Mouse (Mus musculus) erythroblast, adult 5-6 weeks (primary cell): ENCODE data around the gene Defb48. TPM values are rescaled to one million over a fixed set of nuclear protein-coding genes. Genes with fewer than 3 reads are reported as not detected.

Experiments used
- ATAC-seq: replicated peaks from 2 replicates; pipeline ENCODE4 v1.8.0; 2016; ENCODE audit warnings: moderate number of reproducible peaks, mild to moderate bottlenecking, moderate TSS enrichment, inconsistent platforms; ENCODE audit not compliant: poor library complexity, low FRiP score, severe bottlenecking
- total RNA-seq, 2 experiments: library from RNA; stranded (forward) in 1 of 2; stranded (reverse) in 1 of 2; fragments of 150-400 nt in 1 of 2; fragments of 200-764, 138-1000 nt in 1 of 2; gene quantifications; 2 replicates each; pipeline versions ENCODE4 v1.2.3 to v1.2.4; 2015 to 2017; ENCODE audit warnings: low replicate concordance in 2 of 2

Gene Defb48
- not detected in 2 replicates for total RNA-seq (2015; ENCODE audit: low replicate concordance)
- total RNA-seq (2017; ENCODE audit: low replicate concordance), result not detected in 2 replicates

- no peak for ATAC-seq
Measured at GRCm38 (mm10) chr14:62984410-62984809, at the start of gene Defb48. Gene Defb48, minus strand, starts transcription at chr14:62984510.

GRCm38 (mm10) chr14:63020524-63021156, 36.3 kb upstream of the Defb48 start:
- ATAC-seq, result no peak

DNA sequence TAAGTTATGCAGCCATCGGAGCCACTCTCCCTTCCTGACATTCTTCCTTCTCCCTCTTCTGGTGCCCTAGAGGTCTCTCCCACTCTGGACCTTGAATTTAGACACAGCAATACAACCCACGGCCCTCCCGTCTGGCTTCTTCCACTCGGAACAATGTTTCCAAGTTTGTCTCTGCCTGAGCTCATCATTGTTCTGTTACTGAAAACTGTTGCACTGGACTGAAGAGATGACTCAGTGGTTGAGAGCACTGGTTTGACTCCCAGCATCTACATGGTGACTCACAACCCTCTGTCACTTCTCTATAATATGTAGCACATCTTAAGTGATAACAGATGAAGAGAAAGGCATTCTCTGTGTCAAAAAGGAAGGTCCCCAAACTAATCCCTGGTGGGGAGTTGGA, 30.4 kb upstream of the Defb48 start:
- ATAC-seq, result no peak

GRCm38 (mm10) chr14:63013082-63013481, 28.8 kb upstream of the Defb48 start:
- ATAC-seq, result no peak

DNA sequence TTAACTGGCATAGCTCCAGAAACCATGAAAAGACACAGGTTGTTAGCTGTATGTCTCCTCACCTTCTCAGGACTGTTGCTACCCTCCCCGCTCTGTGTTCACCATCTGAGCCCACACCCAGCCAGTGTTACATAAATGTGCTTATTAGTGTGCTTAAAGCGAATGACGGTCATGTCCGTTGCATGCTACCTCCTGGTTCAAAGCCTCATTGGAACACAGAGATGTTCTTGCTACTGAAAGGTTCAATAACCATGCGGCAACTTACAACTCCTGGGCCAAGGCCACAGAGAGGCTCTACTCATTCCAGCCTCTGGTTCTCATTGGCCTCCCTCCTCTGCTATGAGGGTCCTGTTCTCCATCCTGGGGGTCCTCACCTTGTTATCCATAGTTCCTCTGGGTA, 27.2 kb upstream of the Defb48 start, which contains the start of gene Defb43:
Defb43 (plus strand) TSS at position 301 of the 400 bp plus-strand sequence.
- no peak for ATAC-seq

DNA sequence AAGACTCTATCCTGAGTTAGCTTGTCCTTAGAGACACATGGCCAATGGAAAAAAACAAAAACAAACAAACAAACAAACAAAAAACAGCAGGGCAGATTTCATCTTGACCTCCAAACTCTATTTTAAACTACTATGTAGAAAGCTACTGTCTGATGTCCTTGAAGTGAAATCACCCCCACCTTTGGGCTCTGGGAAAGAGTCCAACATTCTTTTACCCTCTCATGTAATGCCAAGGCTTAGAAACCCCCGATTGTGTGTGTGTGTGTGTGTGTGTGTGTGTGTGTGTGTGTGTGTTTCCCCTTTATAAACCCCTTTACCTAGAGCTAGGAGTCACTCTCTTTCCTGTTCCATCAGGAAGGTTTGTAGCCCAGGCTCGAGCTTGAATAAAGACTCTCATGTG, 18.3 kb upstream of the Defb48 start:
- no peak for ATAC-seq

- no peak for ATAC-seq
Measured at GRCm38 (mm10) chr14:62998977-62999376, 14.7 kb upstream of the Defb48 start.

GRCm38 (mm10) chr14:62997777-62998176, 13.5 kb upstream of the Defb48 start, which contains the start of gene Defb47:
Gene Defb47, plus strand, starts transcription at chr14:62998077.
- ATAC-seq, result no peak

GRCm38 (mm10) chr14:62991849-62992510, 7.7 kb upstream of the Defb48 start:
- no peak for ATAC-seq

GRCm38 (mm10) chr14:62991271-62991670, 7.0 kb upstream of the Defb48 start:
- no peak for ATAC-seq

DNA sequence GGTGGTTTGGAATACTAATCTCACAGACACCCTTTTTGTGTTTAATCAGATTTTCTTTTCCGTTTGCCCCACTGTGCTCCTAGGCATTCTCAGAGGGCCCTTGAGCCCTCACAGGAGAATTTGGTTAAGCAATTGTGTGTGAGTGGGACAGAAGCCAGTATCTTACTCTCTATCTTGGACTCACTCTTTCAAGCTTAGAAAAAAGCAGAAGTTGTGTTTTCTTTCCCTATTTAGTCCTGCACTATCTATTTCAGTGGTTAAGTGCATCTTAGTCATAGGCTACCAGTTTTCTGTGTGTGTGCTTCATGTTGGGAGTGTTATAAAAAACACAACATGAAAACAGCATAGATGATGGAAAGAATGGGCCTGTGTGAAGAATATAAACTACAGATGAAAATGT, 4.5 kb downstream of the Defb48 start:
- ATAC-seq, result no peak

GRCm38 (mm10) chr14:62975046-62975445, 9.3 kb downstream of the Defb48 start:
- ATAC-seq, result no peak

DNA sequence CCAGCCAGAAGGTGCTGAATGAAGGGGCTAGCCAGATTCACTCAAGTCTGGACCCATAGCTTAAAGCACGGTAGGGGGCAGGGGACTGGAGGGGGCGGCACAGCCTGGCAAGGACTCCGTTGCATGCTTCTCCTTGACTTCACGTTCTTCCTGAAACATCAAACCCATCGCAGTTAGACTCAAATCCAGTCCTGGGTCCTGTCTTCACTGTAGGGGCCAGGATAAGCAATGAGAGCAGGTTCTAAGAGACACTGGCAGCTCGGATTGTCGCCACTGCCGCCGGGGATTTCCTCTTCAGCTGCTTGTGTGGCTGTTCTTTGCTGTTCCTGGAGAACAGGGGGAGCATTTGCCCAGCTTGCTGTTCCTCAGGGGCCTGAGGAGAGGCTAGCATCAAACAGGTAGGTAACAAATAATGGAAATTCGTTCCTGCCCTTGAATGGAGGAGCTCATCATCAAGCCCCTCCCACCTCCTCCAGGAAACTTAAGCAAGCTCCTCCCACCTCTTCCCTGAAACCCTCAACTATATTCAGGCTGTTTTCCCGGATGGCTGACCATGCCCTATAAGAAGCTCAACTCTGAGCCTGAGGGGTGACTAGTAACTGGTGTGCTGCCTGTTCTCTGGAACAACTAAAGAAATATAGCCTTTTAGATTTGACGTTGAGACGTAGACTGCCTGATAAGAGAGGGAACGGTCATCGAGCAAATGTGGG, 18.3 kb downstream of the Defb48 start:
- no peak for ATAC-seq

DNA sequence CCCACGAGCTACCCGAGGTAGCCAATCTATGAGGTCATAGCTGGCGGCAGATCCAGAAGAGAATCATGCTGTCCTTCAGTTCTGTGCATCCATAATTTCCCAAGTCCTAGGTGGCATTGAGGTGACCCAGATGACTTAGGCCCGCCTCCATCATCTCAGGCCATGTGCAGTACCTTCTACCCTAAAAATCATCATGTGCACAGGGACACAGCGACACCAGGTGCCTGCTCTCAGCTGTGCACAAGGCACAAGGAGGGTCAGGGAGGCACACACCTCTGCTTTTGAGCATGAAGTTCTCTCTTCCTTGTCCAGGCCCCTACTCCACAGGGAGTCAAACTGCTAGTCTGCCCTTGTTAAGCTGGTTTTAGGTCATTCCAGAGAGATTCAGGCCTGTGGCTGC, 19.0 kb downstream of the Defb48 start:
- ATAC-seq, result no peak

- ATAC-seq, result no peak
Measured at GRCm38 (mm10) chr14:62963632-62964031, 20.7 kb downstream of the Defb48 start.

DNA sequence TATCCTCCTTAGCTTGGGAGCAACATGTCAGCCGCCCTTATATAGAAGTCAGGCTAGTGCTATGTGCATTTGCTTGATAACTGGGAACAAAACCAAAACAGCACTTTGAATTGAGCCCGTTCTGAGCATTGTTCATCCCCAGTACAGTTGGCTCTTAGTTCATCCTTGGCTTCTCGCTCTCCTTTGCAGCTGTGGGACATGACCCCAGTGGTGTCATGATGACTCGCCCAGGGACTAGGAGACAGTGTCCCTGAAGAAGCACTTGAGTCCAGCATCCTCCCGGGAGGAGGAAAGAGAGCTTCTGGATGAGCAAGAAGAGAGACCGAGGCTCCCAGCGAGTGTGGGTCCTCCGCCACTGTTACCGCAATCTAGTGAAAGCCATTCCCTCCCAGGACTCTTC, 28.2 kb downstream of the Defb48 start:
- ATAC-seq, result no peak

DNA sequence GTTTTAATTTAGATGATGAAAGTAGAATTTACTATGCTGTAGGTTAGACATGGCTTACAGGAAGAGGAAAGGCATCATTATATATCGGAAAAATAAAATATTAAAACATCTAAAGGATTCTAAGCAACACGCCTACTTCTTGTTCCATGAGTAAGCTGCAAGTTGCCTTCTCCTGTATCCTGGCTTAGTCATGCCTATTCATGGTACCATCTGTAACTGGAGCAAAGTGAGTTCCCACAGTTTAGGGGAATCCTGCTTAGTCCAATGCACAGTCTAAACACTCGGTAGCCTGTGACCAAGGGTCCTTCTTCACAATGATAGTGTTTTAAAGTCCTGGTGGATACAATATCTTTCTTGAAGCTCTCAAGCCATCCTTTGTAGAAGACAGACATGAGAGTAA, 37.5 kb downstream of the Defb48 start:
- ATAC-seq, result no peak

DNA sequence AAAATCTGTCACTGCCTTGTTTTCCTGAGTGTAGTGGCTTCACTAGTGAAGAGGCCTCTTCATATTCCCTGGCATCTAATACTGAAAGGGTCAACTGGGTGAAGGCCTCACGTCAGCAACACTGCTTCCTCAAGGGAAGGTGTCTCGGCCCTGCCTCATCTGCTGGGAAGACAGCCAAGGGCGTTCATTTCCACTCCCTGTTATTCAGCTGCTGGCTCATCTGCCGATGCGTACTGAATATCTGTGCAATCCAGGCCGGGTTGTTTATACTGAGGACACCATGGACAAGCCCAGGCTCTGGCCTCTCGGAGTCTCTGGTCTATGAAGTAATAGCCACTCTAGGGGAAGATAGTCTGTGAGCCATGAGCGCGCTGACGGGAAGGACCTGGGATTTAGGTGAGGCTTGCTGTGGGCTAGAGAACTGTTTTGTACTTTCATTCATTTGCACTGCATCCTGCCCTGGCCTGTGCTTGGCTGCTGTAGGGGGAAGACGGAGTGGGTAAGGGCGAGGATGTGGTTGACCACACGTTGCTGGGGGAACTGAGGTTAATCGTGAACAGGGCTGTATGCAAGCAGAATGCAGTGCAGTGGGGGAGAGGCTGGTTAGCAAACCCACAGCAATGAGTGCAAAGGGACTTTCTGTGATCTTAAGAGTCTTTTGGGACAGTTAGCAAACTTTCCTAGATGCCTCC, 43.8 kb downstream of the Defb48 start:
- ATAC-seq, result no peak

- no peak for ATAC-seq
Measured at GRCm38 (mm10) chr14:62939435-62939834, 44.9 kb downstream of the Defb48 start.

DNA sequence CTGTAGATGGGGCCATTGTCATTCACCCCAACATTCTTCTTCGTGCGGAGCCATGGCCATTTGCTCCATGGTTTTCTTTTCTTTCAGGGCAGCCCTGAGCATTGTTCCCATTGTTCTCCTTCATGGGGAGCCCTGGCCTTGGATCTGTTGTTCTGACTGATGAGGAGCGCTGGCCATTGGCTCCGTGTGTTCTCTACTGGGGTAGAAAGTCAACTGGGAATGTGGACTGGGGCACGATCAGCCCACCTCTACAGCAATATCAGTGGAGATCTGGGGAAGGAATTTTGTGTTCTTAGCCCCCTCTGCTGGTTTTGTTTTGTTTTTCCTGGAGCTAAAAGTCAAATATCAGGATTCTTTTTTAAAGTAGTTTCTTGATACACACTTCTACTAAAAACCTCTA, 46.6 kb downstream of the Defb48 start:
- no peak for ATAC-seq
